Mouse (Mus musculus) CH12.LX (cell line): ENCODE data around the gene Dnah8. TPM values are rescaled to one million over a fixed set of nuclear protein-coding genes. Genes with fewer than 3 reads are reported as not detected.

Source experiments
- DNase-seq: peaks from one replicate; pipeline ENCODE4 v3.0.0-alpha.2; 2013; ENCODE audit errors: extremely low read depth
- H3K27ac ChIP-seq: 2 replicates; pipeline ENCODE4 v1.5.1; 2012; ENCODE audit warnings: low read depth, mild to moderate bottlenecking, control low read depth, moderate library complexity; ENCODE audit not compliant: insufficient read depth
- H3K27me3 ChIP-seq: replicated peaks from 2 replicates; pipeline ENCODE3; 2012; ENCODE audit warnings: inconsistent platforms
- H3K36me3 ChIP-seq, 2 experiments: replicated peaks in 1 of 2; 2 replicates each; pipeline versions ENCODE3 to v1.6.1; 2012; ENCODE audit warnings: inconsistent platforms in 1 of 2, low read length in 1 of 2, mild to moderate bottlenecking in 1 of 2, mixed read lengths in 1 of 2, moderate library complexity in 1 of 2; ENCODE audit not compliant: control insufficient read depth in 1 of 2, insufficient read depth in 1 of 2
- H3K4me1 ChIP-seq, 2 experiments: 2 replicates each; pipeline ENCODE4 v1.6.1; 2012; ENCODE audit warnings: inconsistent platforms in 1 of 2, moderate library complexity in 1 of 2; ENCODE audit not compliant: insufficient read depth in 2 of 2, control insufficient read depth in 1 of 2
- H3K4me2 ChIP-seq: 2 replicates; pipeline ENCODE4 v1.6.1; 2012; ENCODE audit warnings: low read depth, mild to moderate bottlenecking, control low read depth; ENCODE audit not compliant: poor library complexity, insufficient read depth, severe bottlenecking
- H3K4me3 ChIP-seq, 3 experiments: fragments of 150-350 bp in 1 of 3; sonication (generic) in 1 of 3; replicated peaks in 1 of 3; 2 replicates each; pipeline versions ENCODE3 to v1.5.1; 2011 to 2012; ENCODE audit warnings: low read depth in 2 of 3, low read length in 2 of 3, mild to moderate bottlenecking in 2 of 3, moderate library complexity in 2 of 3, control low read depth in 1 of 3, improper control_type of control experiment in 1 of 3, inconsistent platforms in 1 of 3, mixed read lengths in 1 of 3; ENCODE audit not compliant: poor library complexity in 1 of 3
- H3K79me2 ChIP-seq: replicated peaks from 2 replicates; pipeline ENCODE4 v1.6.1; 2012; ENCODE audit warnings: mild to moderate bottlenecking, moderate library complexity; ENCODE audit not compliant: control insufficient read depth, poor library complexity, insufficient read depth, severe bottlenecking; ENCODE audit errors: extremely low read depth
- H3K9ac ChIP-seq: 2 replicates; pipeline ENCODE4 v1.6.1; 2012; ENCODE audit warnings: low read depth, mild to moderate bottlenecking, control low read depth, moderate library complexity; ENCODE audit not compliant: insufficient read depth
- H3K9me3 ChIP-seq: replicated peaks from 2 replicates; pipeline ENCODE3; 2012; ENCODE audit warnings: low read length, inconsistent platforms, mixed read lengths
- CTCF ChIP-seq, 2 experiments: IDR thresholded peaks in 1 of 2; conservative IDR thresholded peaks in 1 of 2; 2 replicates each; pipeline ENCODE4 v1.5.1; 2011 to 2012; ENCODE audit warnings: low read depth in 2 of 2, low read length in 2 of 2, improper control_type of control experiment in 1 of 2, inconsistent platforms in 1 of 2, mild to moderate bottlenecking in 1 of 2, moderate library complexity in 1 of 2
- ELF1 ChIP-seq: IDR thresholded peaks from 2 replicates; pipeline ENCODE4 v1.6.1; 2014; ENCODE audit warnings: low read depth, mild to moderate bottlenecking, inconsistent platforms, low read length, improper control_type of control experiment
- ETS1 ChIP-seq: conservative IDR thresholded peaks from 2 replicates; pipeline ENCODE4 v1.6.1; 2012; ENCODE audit warnings: low read depth, mild to moderate bottlenecking, inconsistent platforms, low read length, improper control_type of control experiment, moderate library complexity
- IRF4 ChIP-seq: IDR thresholded peaks from 2 replicates; pipeline ENCODE4 v1.6.1; 2014; ENCODE audit warnings: low read depth, mild to moderate bottlenecking, inconsistent platforms, low read length, improper control_type of control experiment
- MAZ ChIP-seq: IDR thresholded peaks from 2 replicates; pipeline ENCODE4 v1.6.1; 2012; ENCODE audit warnings: low read depth, mild to moderate bottlenecking, inconsistent platforms, low read length, improper control_type of control experiment, moderate library complexity
- MEF2A ChIP-seq: IDR thresholded peaks from 2 replicates; pipeline ENCODE4 v1.6.1; 2014; ENCODE audit warnings: low read depth, mild to moderate bottlenecking, inconsistent platforms, low read length, improper control_type of control experiment, borderline replicate concordance
- PAX5 ChIP-seq: IDR thresholded peaks from 2 replicates; pipeline ENCODE4 v1.6.1; 2012; ENCODE audit warnings: low read length, inconsistent platforms, mixed read lengths
- SIN3A ChIP-seq: IDR thresholded peaks from 2 replicates; pipeline ENCODE4 v1.6.1; 2012; ENCODE audit warnings: low read length, improper control_type of control experiment, inconsistent platforms
- USF2 ChIP-seq: conservative IDR thresholded peaks from 2 replicates; pipeline ENCODE4 v1.6.1; 2011; ENCODE audit warnings: low read depth, low read length, improper control_type of control experiment
- ZNF384 ChIP-seq: IDR thresholded peaks from 2 replicates; pipeline ENCODE4 v1.6.1; 2012; ENCODE audit warnings: low read depth, low read length, improper control_type of control experiment, inconsistent platforms
- dilution Hi-C: fragments of 300-500 bp; cut with MboI; formaldehyde crosslinking; loops from 2 replicates; pipeline ENCODE4 v1.14.3; 2020; ENCODE audit warnings: low sequenced_read_pairs; ENCODE audit not compliant: extremely low pct_unique_long_range_greater_than_20kb, extremely low pct_ligation_motif_present
- in situ Hi-C: fragments of 300-500 bp; cut with MboI; formaldehyde crosslinking; loops from 3 replicates; pipeline ENCODE4 v1.14.3; 2019; ENCODE audit warnings: low sequenced_read_pairs, low pct_ligation_motif_present, low pct_unique_long_range_greater_than_20kb, mixed read lengths
- polyA plus RNA-seq: library from polyadenylated mRNA; unstranded; fragments of >175 nt; gene quantifications from 2 replicates; pipeline ENCODE4 v1.2.1, GENCODE M21; 2012; ENCODE audit warnings: low read depth; ENCODE audit not compliant: insufficient read length
- total RNA-seq, 2 experiments: library from RNA; depleted of rRNA; stranded (reverse); fragments of 300-350 nt in 1 of 2; fragments of >200 nt in 1 of 2; gene quantifications; 2 replicates each; pipeline ENCODE4 v1.2.3; 2012 to 2014

Gene Dnah8
- total and polyA plus RNA-seq, 3 experiments = 0.09 to 0.99 TPM; not detected in 1

DNA sequence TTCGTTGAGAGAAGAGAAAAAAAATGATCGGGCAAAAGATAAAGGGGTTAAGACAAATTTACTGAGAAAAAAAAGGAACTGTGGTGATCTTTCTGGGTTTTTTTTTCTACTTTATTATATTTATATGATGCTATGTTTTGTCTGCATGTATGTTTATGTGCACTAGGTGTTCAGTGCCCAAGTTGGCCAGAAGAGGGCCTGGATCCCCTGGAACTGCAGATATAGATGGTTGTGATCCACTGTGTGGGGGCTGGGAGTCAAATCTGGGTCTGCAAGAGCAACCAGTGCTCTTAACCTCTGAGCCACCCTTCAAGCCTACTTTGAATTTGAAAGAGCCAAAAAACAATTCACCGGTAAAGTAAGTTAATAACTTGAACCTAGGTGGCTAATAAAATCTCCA is 256.2 kb downstream of the Dnah8 start:
- no peak for DNase-seq

DNA sequence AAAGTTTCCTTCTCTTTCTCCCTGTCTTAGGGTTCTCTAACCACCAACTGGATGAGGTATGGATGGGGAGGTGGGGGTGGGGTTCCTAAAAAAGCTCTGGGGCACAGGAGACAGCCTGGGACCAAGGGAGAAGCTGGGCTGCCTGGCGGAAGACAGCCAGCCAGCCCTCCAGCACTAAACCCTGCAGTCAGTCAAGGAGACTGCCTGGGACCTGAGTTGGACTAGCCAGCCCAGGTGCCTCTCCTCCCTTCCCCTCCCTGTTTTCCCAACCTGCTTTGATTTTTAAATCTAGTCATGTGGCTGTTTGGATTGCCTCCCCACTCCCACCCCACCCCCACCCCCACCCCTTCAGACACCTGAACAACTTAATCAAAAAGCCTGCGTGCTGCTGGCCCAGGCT is 256.8 kb downstream of the Dnah8 start:
- TF ChIP-seq MAZ = no peak
- no peak for TF ChIP-seq ELF1
- no peak for TF ChIP-seq ETS1
- TF ChIP-seq ZNF384 = no peak
- no peak for TF ChIP-seq MEF2A
- TF ChIP-seq PAX5 = no peak
- TF ChIP-seq USF2 = no peak
- TF ChIP-seq SIN3A = no peak
- TF ChIP-seq IRF4 = no peak
- TF ChIP-seq, all 38 proteins: peak for 0
- Histone ChIP-seq H3K36me3 (no peaks in the 10 kb centered on the region), H3K9ac (no peak overlapping the region), H3K4me2 (no peak overlapping the region), H3K4me3 (no peak overlapping the region), H3K9me3 (peaks cover 15% of the 10 kb centered on the region), H3K27ac (no peak overlapping the region), H3K27me3 (peaks cover 5% of the 10 kb centered on the region), H3K4me1 (no peaks in the 10 kb centered on the region), H3K79me2 (no peaks in the 10 kb centered on the region)
- dilution Hi-C loops = no loop called here
- DNase-seq = no peak
- in situ Hi-C loops = no loop called here

More for the DNA sequence above, 256.2 kb downstream of the Dnah8 start:
- Histone ChIP-seq H3K27ac (no peak overlapping the region), H3K4me3 (no peak overlapping the region), H3K27me3 (peaks cover 5% of the 10 kb centered on the region), H3K79me2 (no peaks in the 10 kb centered on the region), H3K4me1 (no peaks in the 10 kb centered on the region), H3K36me3 (no peaks in the 10 kb centered on the region), H3K9me3 (peaks cover 10% of the 10 kb centered on the region), H3K4me2 (no peak overlapping the region), H3K9ac (no peak overlapping the region)
- peak in 1 of 2 experiments; percentile 29; a peak in 2 of 4 replicates for TF ChIP-seq CTCF (conservative IDR thresholded peaks at IDR 0.05 in 1 of 2, IDR thresholded peaks at IDR 0.05 in 1 of 2; ENCODE audit: low read depth in 2 of 2, low read length in 2 of 2)
- TF ChIP-seq IRF4 = no peak
- dilution Hi-C loops (no loop called here), in situ Hi-C loops (no loop called here)

DNA sequence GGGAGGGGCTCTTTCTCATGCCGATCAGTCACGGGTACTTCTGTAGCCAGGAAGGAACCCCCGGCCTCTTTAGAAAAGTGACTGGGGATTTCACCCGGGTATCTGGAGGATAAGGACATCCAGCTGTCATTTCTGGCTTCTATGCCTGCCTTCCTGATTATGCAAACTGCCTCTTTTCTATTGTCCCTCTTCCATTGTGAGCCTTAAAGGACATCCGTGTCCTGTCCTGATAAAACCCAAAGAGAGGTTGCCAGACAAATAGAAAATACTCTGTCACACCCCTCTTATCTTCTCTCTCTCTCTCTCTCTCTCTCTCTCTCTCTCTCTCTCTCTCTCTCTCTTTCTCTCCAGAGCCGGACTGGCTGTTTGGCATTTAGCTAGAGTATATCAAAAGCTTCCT is 258.1 kb downstream of the Dnah8 start:
- Histone ChIP-seq H3K4me1 (no peaks in the 10 kb centered on the region), H3K4me3 (no peak overlapping the region), H3K27ac (no peak overlapping the region), H3K36me3 (no peaks in the 10 kb centered on the region)
- dilution Hi-C loops = no loop called here
- no peak for TF ChIP-seq MAZ
- TF ChIP-seq, all 38 proteins: peak for 0
- no peak overlapping the region for H3K9ac ChIP-seq
- H3K79me2 ChIP-seq = no peaks in the 10 kb centered on the region
- DNase-seq = no peak
- no peak overlapping the region for H3K4me2 ChIP-seq
- in situ Hi-C loops = no loop called here
- H3K27me3 ChIP-seq = peaks cover 5% of the 10 kb centered on the region
- H3K9me3 ChIP-seq = peaks cover 20% of the 10 kb centered on the region
